Mouse (Mus musculus) heart, embryonic 12.5 days (tissue): ENCODE measurements around the gene Tas2r122. TPM values are rescaled to one million over a fixed set of nuclear protein-coding genes. Genes with fewer than 3 reads are reported as not detected.
"Not testable (repeated sequence)": the region's sequence is repeated elsewhere in the genome, so short reads cannot be mapped to it uniquely, and the experiment has no call there.

Source experiments
- ATAC-seq: fragments of 200-750 bp; cut with Nextera tagmentation; 2 replicates; pipeline ENCODE4 v1.8.0; 2017; ENCODE audit warnings: moderate TSS enrichment, moderate library complexity; ENCODE audit not compliant: insufficient number of reproducible peaks, low FRiP score
- H3K27ac ChIP-seq: fragments of 300-500 bp; sonication (generic); 2 replicates; pipeline ENCODE4 v1.5.1; 2016; ENCODE audit warnings: mild to moderate bottlenecking, moderate library complexity; ENCODE audit not compliant: poor library complexity, severe bottlenecking
- H3K27me3 ChIP-seq: fragments of 300-500 bp; sonication (generic); replicated peaks from 2 replicates; pipeline ENCODE4 v1.6.1; 2016; ENCODE audit warnings: mild to moderate bottlenecking, moderate library complexity
- H3K36me3 ChIP-seq: fragments of 300-500 bp; sonication (generic); 2 replicates; pipeline ENCODE4 v1.6.1; 2016; ENCODE audit warnings: mild to moderate bottlenecking, moderate library complexity
- H3K4me1 ChIP-seq: fragments of 300-500 bp; sonication (generic); replicated peaks from 2 replicates; pipeline ENCODE4 v1.6.1; 2016; ENCODE audit warnings: mild to moderate bottlenecking
- H3K4me2 ChIP-seq: fragments of 300-500 bp; sonication (generic); 2 replicates; pipeline ENCODE4 v1.6.1; 2016; ENCODE audit warnings: mild to moderate bottlenecking, moderate library complexity
- H3K4me3 ChIP-seq: fragments of 300-500 bp; sonication (generic); 2 replicates; pipeline ENCODE4 v1.5.1; 2016; ENCODE audit warnings: mild to moderate bottlenecking
- H3K9ac ChIP-seq: fragments of 300-500 bp; sonication (generic); 2 replicates; pipeline ENCODE4 v1.6.1; 2016; ENCODE audit warnings: mild to moderate bottlenecking, moderate library complexity
- H3K9me3 ChIP-seq: fragments of 300-500 bp; sonication (generic); replicated peaks from 2 replicates; pipeline ENCODE4 v1.6.1; 2016; ENCODE audit warnings: mild to moderate bottlenecking, moderate library complexity
- WGBS: fragments of 180-500 bp; shearing (Covaris S2); methylation state at CpG from one replicate; pipeline ENCODE4 v1.1.7; 2016; 5-methylcytosine and 5-hydroxymethylcytosine counted together
- polyA plus RNA-seq: library from polyadenylated mRNA; unstranded; fragments of >200 nt; fragmentation: Nextera tagmentation; extraction: Ambion mirVana; gene quantifications from 2 replicates; pipeline ENCODE4 v1.2.1, GENCODE M21; 2016

Gene Tas2r122
- polyA plus RNA-seq: not detected in 2 replicates

- H3K9ac ChIP-seq: no peak within 1 kb of the TSS
- no peak within 1 kb of the TSS for H3K4me2 ChIP-seq
- H3K4me1 ChIP-seq: no peaks in the 10 kb centered on the region
- 72% methylated on average over 3 of the region's 3 CpGs for WGBS
- H3K36me3 ChIP-seq: no peaks in the 10 kb centered on the region
- no peak within 1 kb of the TSS for H3K4me3 ChIP-seq
- H3K9me3 ChIP-seq: no peaks in the 10 kb centered on the region; the same call in 1 of the 2 replicates
- ATAC-seq: no peak
- no peak within 1 kb of the TSS for H3K27ac ChIP-seq
- H3K27me3 ChIP-seq: no peaks in the 10 kb centered on the region
Observed at GRCm38 (mm10) chr6:132711828-132712227, at the start of gene Tas2r122. Tas2r122 (minus strand) TSS chr6:132711928.

GRCm38 (mm10) chr6:132754430-132754829 lies 42.7 kb upstream of the Tas2r122 start, which contains the start of gene Tas2r124:
Tas2r124 (plus strand) TSS chr6:132754730.
- Histone ChIP-seq H3K4me2 (no peak within 1 kb of the TSS), H3K4me3 (no peak within 1 kb of the TSS), H3K36me3 (no peaks in the 10 kb centered on the region), H3K27me3 (no peaks in the 10 kb centered on the region), H3K9ac (no peak within 1 kb of the TSS), H3K9me3 (no peaks in the 10 kb centered on the region), H3K27ac (no peak within 1 kb of the TSS), H3K4me1 (no peaks in the 10 kb centered on the region)
- ATAC-seq: no peak
- whole genome bisulfite sequencing: 58% methylated on average over 1 of the region's 1 CpGs

GRCm38 (mm10) chr6:132750206-132750605 lies 38.5 kb upstream of the Tas2r122 start:
- Histone ChIP-seq H3K27me3 (no peaks in the 10 kb centered on the region), H3K27ac (no peak overlapping the region), H3K9me3 (no peaks in the 10 kb centered on the region), H3K9ac (no peak overlapping the region), H3K36me3 (no peaks in the 10 kb centered on the region), H3K4me3 (no peak overlapping the region), H3K4me1 (no peaks in the 10 kb centered on the region), H3K4me2 (no peak overlapping the region)
- WGBS: 54% methylated on average over 2 of the region's 2 CpGs
- ATAC-seq: no peak

- Histone ChIP-seq H3K9ac (no peak within 1 kb of the TSS), H3K4me3 (no peak within 1 kb of the TSS), H3K27ac (no peak within 1 kb of the TSS), H3K9me3 (peaks cover 4% of the 10 kb centered on the region; the same call in 1 of the 2 replicates), H3K36me3 (no peaks in the 10 kb centered on the region), H3K27me3 (no peaks in the 10 kb centered on the region), H3K4me2 (no peak within 1 kb of the TSS), H3K4me1 (no peaks in the 10 kb centered on the region)
- no peak for ATAC-seq
- WGBS: 71% methylated on average over 2 of the region's 2 CpGs
Observed at GRCm38 (mm10) chr6:132737935-132738334, 26.2 kb upstream of the Tas2r122 start, which contains the start of gene Tas2r115. Tas2r115 (minus strand) TSS chr6:132738035.

GRCm38 (mm10) chr6:132700907-132701306 lies 10.8 kb downstream of the Tas2r122 start, which contains the start of gene Tas2r121:
Tas2r121 (minus strand) TSS chr6:132701007.
- ATAC-seq: no peak
- Histone ChIP-seq H3K4me1 (no peaks in the 10 kb centered on the region), H3K27ac (no peak within 1 kb of the TSS), H3K4me3 (no peak within 1 kb of the TSS), H3K9me3 (no peaks in the 10 kb centered on the region), H3K4me2 (no peak within 1 kb of the TSS), H3K27me3 (no peaks in the 10 kb centered on the region), H3K9ac (no peak within 1 kb of the TSS), H3K36me3 (no peaks in the 10 kb centered on the region)
- 64% methylated on average over 1 of the region's 1 CpGs for WGBS

DNA sequence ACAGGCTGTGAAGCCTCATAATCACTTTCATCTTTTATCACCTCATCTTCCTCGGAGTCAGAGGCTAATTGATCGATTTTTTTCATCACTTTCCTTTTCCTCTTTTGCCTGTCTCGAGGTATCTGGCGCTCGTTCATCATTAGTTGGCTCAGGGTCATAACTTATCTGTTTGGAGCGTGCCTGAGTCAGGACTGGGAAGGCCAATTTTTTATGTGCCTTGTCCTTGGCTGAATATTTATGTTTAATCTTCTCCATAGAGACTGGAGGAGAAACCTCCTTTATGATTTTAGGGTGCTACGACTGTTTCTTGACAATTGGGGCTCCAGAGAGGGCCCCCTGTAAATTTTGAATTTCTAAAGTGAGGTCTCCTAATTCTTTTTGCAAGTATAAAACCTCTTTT lies 20.1 kb downstream of the Tas2r122 start:
- WGBS: 79% methylated on average over 7 of the region's 7 CpGs
- H3K27me3 ChIP-seq: not testable (repeated sequence)

More for the DNA sequence above, 20.1 kb downstream of the Tas2r122 start:
- peaks cover 13% of the 10 kb centered on the region; the same call in 1 of the 2 replicates for H3K9me3 ChIP-seq
- not testable (repeated sequence) for H3K4me3 ChIP-seq, H3K36me3 ChIP-seq, H3K4me2 ChIP-seq, H3K9ac ChIP-seq, H3K27ac ChIP-seq, H3K4me1 ChIP-seq, ATAC-seq

Other genes with a start within 250 kb of the Tas2r122 start
- not detected in 2 replicates for gene Prh1, start 142.1 kb downstream of the Tas2r122 start, polyA plus RNA-seq
- not detected in 2 replicates for gene Prp2, start 116.0 kb downstream of the Tas2r122 start, polyA plus RNA-seq
- not detected in 2 replicates for gene A630073D07Rik, start 60.4 kb downstream of the Tas2r122 start, polyA plus RNA-seq
- not detected in 2 replicates for gene Tas2r120, start 55.0 kb downstream of the Tas2r122 start, polyA plus RNA-seq
- not detected in 2 replicates for gene Tas2r121, start 10.9 kb downstream of the Tas2r122 start, polyA plus RNA-seq
- not detected in 2 replicates for gene Tas2r115, start 26.1 kb upstream of the Tas2r122 start, polyA plus RNA-seq
- gene Tas2r124, start 42.8 kb upstream of the Tas2r122 start, polyA plus RNA-seq: not detected in 2 replicates
- gene Tas2r102, start 50.2 kb upstream of the Tas2r122 start, polyA plus RNA-seq: not detected in 2 replicates
- not detected in 2 replicates for gene Tas2r136, start 66.2 kb upstream of the Tas2r122 start, polyA plus RNA-seq
- gene Tas2r117, start 90.9 kb upstream of the Tas2r122 start, polyA plus RNA-seq: not detected in 2 replicates
- gene Tas2r123, start 135.2 kb upstream of the Tas2r122 start, polyA plus RNA-seq: not detected in 2 replicates
- not detected in 2 replicates for gene Tas2r116, start 143.5 kb upstream of the Tas2r122 start, polyA plus RNA-seq
- gene Tas2r110, start 156.1 kb upstream of the Tas2r122 start, polyA plus RNA-seq: not detected in 2 replicates
- gene Tas2r113, start 181.1 kb upstream of the Tas2r122 start, polyA plus RNA-seq: not detected in 2 replicates
- gene Tas2r125, start 197.7 kb upstream of the Tas2r122 start, polyA plus RNA-seq: not detected in 2 replicates
- gene Tas2r129, start 239.2 kb upstream of the Tas2r122 start, polyA plus RNA-seq: not detected in 2 replicates
- gene Tas2r131, start 246.0 kb upstream of the Tas2r122 start, polyA plus RNA-seq: not detected in 2 replicates